Mouse (Mus musculus): ENCODE results near the gene Krt24.
A peak's percentile ranks its signal among the peaks of the same experiment; 100 is the strongest.

Krt24 gene

GRCm38 (mm10) chr11:99284833-99285312 is at the start of gene Krt24:
TSS of gene Krt24 (minus strand) at chr11:99285262.
- DNase-seq, result no peak

GRCm38 (mm10) chr11:99333426-99333825 is 48.4 kb upstream of the Krt24 start:
- DNase-seq, result no peak

GRCm38 (mm10) chr11:99329655-99330054 is 44.6 kb upstream of the Krt24 start:
- no peak for DNase-seq

DNA sequence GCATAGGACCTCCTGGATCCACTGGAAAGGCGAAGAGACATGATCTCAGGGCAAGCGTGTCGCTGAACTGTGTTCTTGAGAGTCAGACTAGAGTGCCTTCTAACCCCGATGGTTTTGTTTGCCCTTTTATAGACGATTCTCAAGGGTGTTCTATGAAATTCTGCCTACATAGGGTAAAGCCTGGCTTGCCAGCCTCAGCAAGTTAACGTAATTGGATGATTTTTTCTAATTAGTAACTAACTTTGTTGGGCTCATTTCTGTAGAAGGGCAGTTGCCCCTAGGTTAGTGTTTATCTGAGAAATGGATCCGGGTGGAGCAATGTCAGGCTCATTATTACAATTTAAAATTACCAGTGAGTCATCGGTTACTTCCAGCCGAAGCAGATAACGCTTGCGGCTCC is 37.8 kb upstream of the Krt24 start, which contains the start of gene Krt25:
Gene Krt25 (minus strand): TSS at position 101 of the 400 bp plus-strand sequence.
- no peak for DNase-seq

GRCm38 (mm10) chr11:99321094-99321493 is 36.0 kb upstream of the Krt24 start:
- no peak for DNase-seq

- no peak for DNase-seq
These were observed 34.1 kb upstream of the Krt24 start for GRCm38 (mm10) chr11:99319127-99319526.

- DNase-seq, result no peak
These were observed 31.5 kb upstream of the Krt24 start for GRCm38 (mm10) chr11:99316543-99316942.

DNA sequence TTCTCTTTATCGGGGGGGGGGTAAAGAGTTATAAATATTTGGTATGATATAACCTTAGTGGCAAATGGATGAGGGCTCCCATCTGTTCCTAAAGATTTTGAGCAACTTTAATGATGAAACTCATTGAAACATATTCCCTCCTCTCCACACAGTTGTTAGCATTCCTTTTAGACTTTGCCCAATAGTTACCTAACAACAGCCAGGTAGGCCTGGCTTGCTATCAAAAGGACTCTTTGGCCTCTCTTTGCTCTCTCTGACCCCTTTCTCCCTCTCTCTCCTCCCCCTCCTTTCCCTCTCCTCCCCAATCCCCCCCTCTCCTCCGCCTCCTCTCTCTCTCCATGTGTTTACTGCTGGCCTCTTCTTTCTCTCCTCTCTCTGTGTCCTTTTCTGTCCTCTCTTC is 29.5 kb upstream of the Krt24 start:
- no peak for DNase-seq

- peak; percentile 21 for DNase-seq
These were observed 25.8 kb upstream of the Krt24 start for GRCm38 (mm10) chr11:99310882-99311281.

GRCm38 (mm10) chr11:99307579-99307978 is 22.5 kb upstream of the Krt24 start:
- DNase-seq, result peak; percentile 67

DNA sequence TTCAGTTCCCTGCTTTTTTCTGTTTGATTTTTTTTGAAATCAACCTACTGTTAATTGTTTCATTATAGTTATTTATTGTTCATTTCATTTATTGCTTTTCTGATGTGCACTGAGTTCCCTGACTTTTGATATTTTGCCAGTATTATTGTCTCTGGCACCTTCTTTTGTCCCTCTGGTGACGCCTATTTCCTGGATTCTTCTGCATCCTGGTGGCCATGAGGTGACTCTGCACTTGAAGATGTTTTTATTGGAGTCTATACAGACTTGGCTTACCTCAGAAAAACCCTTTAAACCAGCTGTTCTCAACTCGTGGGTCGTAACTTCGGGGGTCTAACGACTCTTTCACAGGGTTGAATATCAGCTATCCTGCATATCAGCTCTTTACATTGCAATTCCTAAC is 10.0 kb upstream of the Krt24 start:
- no peak for DNase-seq

- peak; percentile 53 for DNase-seq
These were observed 7.8 kb upstream of the Krt24 start for GRCm38 (mm10) chr11:99292846-99293245.

- no peak for DNase-seq
These were observed 1.1 kb downstream of the Krt24 start for GRCm38 (mm10) chr11:99284011-99284410.

GRCm38 (mm10) chr11:99283334-99283733 is 1.7 kb downstream of the Krt24 start:
- DNase-seq, result no peak

DNA sequence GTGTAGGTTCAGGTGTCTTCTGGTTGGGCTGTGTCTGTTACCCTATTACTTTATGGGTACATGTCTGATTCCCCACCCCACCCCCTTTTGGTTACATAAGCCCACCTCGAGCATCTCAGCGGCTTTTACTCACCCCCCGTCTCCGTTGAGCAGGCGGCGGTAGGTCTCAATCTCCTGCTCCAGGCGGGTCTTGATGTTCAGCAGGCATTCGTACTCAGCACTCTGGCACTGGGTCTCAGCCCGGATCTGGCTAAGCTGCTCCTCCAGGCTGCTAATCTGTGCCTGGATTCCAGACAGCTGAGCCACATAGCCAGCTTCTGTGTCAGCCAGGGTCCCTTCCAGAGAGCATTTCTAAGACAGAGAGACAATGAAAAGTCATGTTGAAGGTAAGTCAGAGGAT is 3.9 kb downstream of the Krt24 start:
- DNase-seq, result no peak

GRCm38 (mm10) chr11:99279986-99280385 is 5.1 kb downstream of the Krt24 start:
- no peak for DNase-seq

DNA sequence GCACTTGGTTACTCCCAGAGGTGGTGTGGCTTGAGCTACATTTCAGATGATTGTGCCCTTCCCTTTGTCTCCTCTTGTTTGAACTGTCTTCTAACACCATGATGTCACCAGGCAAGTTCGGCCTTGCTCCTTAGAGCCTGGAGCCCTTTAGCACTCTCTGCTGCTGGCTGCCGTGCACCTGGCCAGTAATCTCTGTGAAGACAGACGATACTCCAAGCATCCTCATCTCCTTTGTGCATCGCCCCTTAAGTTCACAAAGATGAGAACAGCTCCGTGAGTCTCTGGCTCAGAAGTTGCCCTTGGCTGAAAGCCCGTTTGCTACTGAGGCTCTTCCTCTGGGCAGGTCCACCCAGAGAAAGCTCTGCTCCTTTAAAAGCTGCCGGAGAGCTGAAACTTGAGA is 8.3 kb downstream of the Krt24 start:
- DNase-seq, result no peak

- no peak for DNase-seq
These were observed 9.4 kb downstream of the Krt24 start for GRCm38 (mm10) chr11:99275624-99276023.

DNA sequence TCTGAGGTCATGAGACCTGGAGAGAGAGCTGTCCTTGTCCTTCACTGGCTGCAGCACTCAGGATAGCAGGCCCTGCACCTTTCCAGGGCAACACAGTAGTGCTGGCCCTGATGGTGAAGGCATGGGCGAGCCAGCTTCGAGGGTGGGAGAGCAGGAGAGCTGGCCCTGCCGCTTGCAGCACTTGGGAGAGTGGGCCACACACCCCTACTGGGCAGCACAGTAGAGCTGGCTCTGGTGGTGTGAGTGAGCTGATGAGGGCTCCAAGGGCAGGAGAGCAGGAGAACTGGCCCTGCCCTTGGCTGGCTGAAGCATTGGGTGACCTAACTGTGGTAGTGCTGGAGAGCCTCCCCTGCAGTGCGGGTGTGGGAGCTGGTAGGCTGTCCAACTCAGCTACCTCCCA is 12.3 kb downstream of the Krt24 start:
- DNase-seq, result no peak

GRCm38 (mm10) chr11:99269192-99269591 is 15.9 kb downstream of the Krt24 start:
- DNase-seq, result no peak

- DNase-seq, result peak; percentile 66
These were observed 19.3 kb downstream of the Krt24 start for GRCm38 (mm10) chr11:99265796-99266195.

- DNase-seq, result peak; percentile 30
These were observed 19.8 kb downstream of the Krt24 start for GRCm38 (mm10) chr11:99265220-99265619.

- no peak for DNase-seq
These were observed 28.8 kb downstream of the Krt24 start for GRCm38 (mm10) chr11:99256213-99256612.

- no peak for DNase-seq
These were observed 29.7 kb downstream of the Krt24 start for GRCm38 (mm10) chr11:99255316-99255715.

DNA sequence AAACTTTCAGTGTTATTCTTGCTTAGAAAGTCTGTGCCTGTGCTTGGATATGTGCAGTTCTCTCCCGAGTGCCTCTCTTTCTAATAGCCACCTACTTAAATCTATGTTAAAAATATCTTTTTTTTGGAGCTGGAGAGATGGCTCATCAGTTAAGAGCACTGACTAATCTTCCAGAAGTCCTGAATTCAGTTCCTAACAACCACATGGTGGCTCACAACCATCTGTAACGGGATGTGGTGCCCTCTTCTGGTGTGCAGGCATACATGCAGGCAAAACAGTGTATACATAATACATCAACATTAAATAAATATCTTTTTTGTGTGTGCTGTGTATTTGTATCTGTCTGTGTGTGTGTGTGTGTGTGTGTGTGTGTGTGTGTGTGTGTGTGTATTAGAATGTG is 31.2 kb downstream of the Krt24 start:
- no peak for DNase-seq

DNA sequence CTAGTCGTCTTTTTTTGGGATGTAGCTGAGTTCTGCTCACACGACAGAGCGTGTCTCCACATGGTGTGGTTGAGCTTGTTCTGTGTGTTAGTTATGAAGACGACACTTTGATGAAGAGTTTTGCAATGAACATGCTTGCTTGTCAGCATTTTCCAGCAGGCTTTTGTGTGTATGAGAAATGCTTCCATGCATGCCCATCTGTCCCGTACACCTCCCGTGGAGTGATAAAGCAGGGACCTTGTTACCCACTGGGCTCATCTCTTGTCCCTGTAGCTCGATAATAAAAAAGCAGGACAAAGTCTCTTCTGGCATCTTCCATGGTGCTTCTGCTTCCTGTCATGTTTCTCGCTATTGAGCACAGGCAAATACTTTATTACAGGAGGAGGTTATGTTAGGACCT is 32.4 kb downstream of the Krt24 start:
- DNase-seq, result no peak
